Mouse (Mus musculus) spleen, adult 2 months (tissue): ENCODE results near the gene C130032M10Rik. TPM values are rescaled to one million over a fixed set of nuclear protein-coding genes. Genes with fewer than 3 reads are reported as not detected.

Experiments used
- DNase-seq, 2 experiments: peaks; one replicate each; pipeline versions ENCODE4 v3.0.0 to v3.0.0-alpha.2; 2012 to 2021; ENCODE audit warnings: low spot score in 2 of 2, low read depth in 1 of 2
- H3K27ac ChIP-seq: fragments of 200-500 bp; 2 replicates; pipeline ENCODE4 v1.5.1; 2012; ENCODE audit warnings: low read length, inconsistent platforms; ENCODE audit not compliant: insufficient read depth
- H3K27me3 ChIP-seq: fragments of 200-500 bp; 2 replicates; pipeline ENCODE4 v1.6.1; 2012; ENCODE audit warnings: mild to moderate bottlenecking, moderate library complexity, low read length, inconsistent platforms; ENCODE audit not compliant: control insufficient read depth, insufficient read depth
- H3K36me3 ChIP-seq: fragments of 200-500 bp; 2 replicates; pipeline ENCODE4 v1.6.1; 2012; ENCODE audit warnings: mild to moderate bottlenecking, low read length, inconsistent platforms; ENCODE audit not compliant: control insufficient read depth, insufficient read depth
- H3K4me1 ChIP-seq: fragments of 200-500 bp; 2 replicates; pipeline ENCODE4 v1.6.1; 2011; ENCODE audit warnings: inconsistent platforms; ENCODE audit not compliant: control insufficient read depth, insufficient read depth, insufficient read length
- H3K4me3 ChIP-seq: fragments of 200-500 bp; 2 replicates; pipeline ENCODE4 v1.5.1; 2011; ENCODE audit warnings: mild to moderate bottlenecking, inconsistent platforms; ENCODE audit not compliant: insufficient read depth, insufficient read length; ENCODE audit errors: extremely low read depth
- CTCF ChIP-seq: fragments of 200-500 bp; IDR thresholded peaks from 2 replicates; pipeline ENCODE4 v1.5.1; 2011; ENCODE audit warnings: mild to moderate bottlenecking, inconsistent platforms; ENCODE audit not compliant: insufficient read depth, insufficient read length, insufficient replicate concordance; ENCODE audit errors: extremely low read depth
- POLR2A ChIP-seq: fragments of 200-500 bp; IDR thresholded peaks from 2 replicates; pipeline ENCODE4 v1.6.1; 2011; ENCODE audit warnings: low read depth, low read length, inconsistent platforms
- WGBS: fragments of 180-500 bp; shearing (Covaris S2); methylation state at CpG from one replicate; pipeline ENCODE4 v1.1.7; 2018; 5-methylcytosine and 5-hydroxymethylcytosine counted together
- polyA plus RNA-seq: library from polyadenylated mRNA; depleted of rRNA; stranded (reverse); fragments of >200 nt; gene quantifications from 2 replicates; pipeline ENCODE4 v1.2.3, GENCODE M21; 2012

Gene C130032M10Rik
- polyA plus RNA-seq, 1 experiment, result not detected

- no peak overlapping the region for H3K4me3 ChIP-seq
- no peak overlapping the region for H3K27ac ChIP-seq
- no peak for DNase-seq
- H3K4me1 ChIP-seq, result no peaks in the 10 kb centered on the region
- H3K36me3 ChIP-seq, result no peaks in the 10 kb centered on the region
- 77% methylated on average over 5 of the region's 5 CpGs for WGBS
- TF ChIP-seq POLR2A (no peak), CTCF (no peak)
- H3K27me3 ChIP-seq, result no peaks in the 10 kb centered on the region
Observed at GRCm38 (mm10) chr9:114484771-114485170, 30.7 kb upstream of the C130032M10Rik start.

GRCm38 (mm10) chr9:114486808-114487207 lies 28.7 kb upstream of the C130032M10Rik start:
- no peaks in the 10 kb centered on the region for H3K27me3 ChIP-seq
- TF ChIP-seq CTCF (no peak), POLR2A (no peak)
- no peak for DNase-seq
- no peak overlapping the region for H3K4me3 ChIP-seq
- WGBS, result 89% methylated on average over 4 of the region's 4 CpGs
- H3K27ac ChIP-seq, result no peak overlapping the region
- no peaks in the 10 kb centered on the region for H3K4me1 ChIP-seq
- H3K36me3 ChIP-seq, result no peaks in the 10 kb centered on the region

- no peak overlapping the region for H3K4me3 ChIP-seq
Observed at GRCm38 (mm10) chr9:114487481-114488258, 27.8 kb upstream of the C130032M10Rik start.

GRCm38 (mm10) chr9:114496469-114496868 lies 19.0 kb upstream of the C130032M10Rik start:
- WGBS, result 35% methylated on average over 7 of the region's 7 CpGs
- Histone ChIP-seq H3K4me3 (no peak overlapping the region), H3K27ac (no peak overlapping the region; the same call in 1 of the 2 replicates), H3K4me1 (peaks cover 2% of the 10 kb centered on the region; the same call in 1 of the 2 replicates), H3K36me3 (no peaks in the 10 kb centered on the region), H3K27me3 (no peaks in the 10 kb centered on the region)
- DNase-seq, result peak in 1 of 2 experiments; percentile 14
- TF ChIP-seq CTCF (no peak), POLR2A (no peak)

More at GRCm38 (mm10) chr9:114487481-114488258, 27.8 kb upstream of the C130032M10Rik start:
- no peak for DNase-seq
- TF ChIP-seq CTCF (no peak), POLR2A (no peak)
- Histone ChIP-seq H3K36me3 (no peaks in the 10 kb centered on the region), H3K27me3 (no peaks in the 10 kb centered on the region), H3K4me1 (no peaks in the 10 kb centered on the region), H3K27ac (no peak overlapping the region)
- WGBS, result 74% methylated on average over 23 of the region's 23 CpGs

DNA sequence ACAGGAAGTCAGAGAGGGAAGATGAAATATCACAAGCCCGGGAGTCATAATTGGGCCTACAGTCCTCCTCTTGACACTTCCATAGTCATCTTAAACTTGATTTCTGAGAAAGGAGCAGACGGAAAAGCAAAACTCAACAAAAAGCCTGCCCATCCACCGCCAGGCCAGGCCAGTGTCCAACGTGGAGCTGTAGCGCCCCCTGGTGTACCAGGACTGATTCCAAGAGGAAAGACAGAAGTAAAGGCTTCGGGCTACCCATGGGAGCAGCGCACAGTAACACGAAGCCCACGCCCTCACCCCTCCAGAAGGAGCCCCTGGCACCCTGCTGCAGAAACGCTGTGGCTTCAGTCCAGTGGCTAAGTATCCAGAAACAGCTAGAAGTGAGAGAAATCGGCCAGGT lies 17.3 kb upstream of the C130032M10Rik start:
- Histone ChIP-seq H3K36me3 (no peaks in the 10 kb centered on the region), H3K4me3 (no peak overlapping the region), H3K27ac (no peak overlapping the region), H3K27me3 (no peaks in the 10 kb centered on the region), H3K4me1 (peaks cover 2% of the 10 kb centered on the region; the same call in 1 of the 2 replicates)
- WGBS, result 10% methylated on average over 11 of the region's 11 CpGs
- peak; percentile 31 to 65 for DNase-seq
- TF ChIP-seq CTCF (peak; percentile 73; the same call in 1 of the 2 replicates), POLR2A (no peak)

- DNase-seq, result no peak
- Histone ChIP-seq H3K36me3 (no peaks in the 10 kb centered on the region), H3K27ac (no peak overlapping the region), H3K4me3 (no peak overlapping the region), H3K4me1 (peaks cover 2% of the 10 kb centered on the region; the same call in 1 of the 2 replicates), H3K27me3 (no peaks in the 10 kb centered on the region)
- peak; percentile 19; the same call in 1 of the 2 replicates for TF ChIP-seq CTCF
- no peak for TF ChIP-seq POLR2A
- 27% methylated on average over 15 of the region's 15 CpGs for WGBS
Observed at GRCm38 (mm10) chr9:114499783-114500515, 15.5 kb upstream of the C130032M10Rik start.
